Mouse (Mus musculus) forebrain, embryonic 10.5 days (tissue): ENCODE measurements around the gene Tnk2. TPM values are rescaled to one million over a fixed set of nuclear protein-coding genes. Genes with fewer than 3 reads are reported as not detected.

Experiments used
- DNase-seq: peaks from one replicate; pipeline ENCODE4 v3.0.0-alpha.2; 2017; ENCODE audit warnings: low spot score; ENCODE audit errors: extremely low spot score
- H3K27ac ChIP-seq: fragments of 300-500 bp; sonication (generic); 2 replicates; pipeline ENCODE4 v1.5.1; 2016; ENCODE audit warnings: mild to moderate bottlenecking
- H3K27me3 ChIP-seq: fragments of 300-500 bp; sonication (generic); 2 replicates; pipeline ENCODE4 v1.6.1; 2016; ENCODE audit warnings: mild to moderate bottlenecking; ENCODE audit not compliant: poor library complexity, severe bottlenecking
- H3K36me3 ChIP-seq: fragments of 300-500 bp; sonication (generic); replicated peaks from 2 replicates; pipeline ENCODE4 v1.6.1; 2016; ENCODE audit warnings: mild to moderate bottlenecking, moderate library complexity
- H3K4me1 ChIP-seq: fragments of 300-500 bp; sonication (generic); 2 replicates; pipeline ENCODE4 v1.6.1; 2016
- H3K4me3 ChIP-seq: fragments of 300-500 bp; sonication (generic); 2 replicates; pipeline ENCODE4 v1.5.1; 2016; ENCODE audit warnings: mild to moderate bottlenecking, moderate library complexity
- H3K9me3 ChIP-seq: fragments of 300-500 bp; sonication (generic); 2 replicates; pipeline ENCODE4 v1.6.1; 2016; ENCODE audit warnings: mild to moderate bottlenecking, moderate library complexity
- WGBS: fragments of 180-500 bp; shearing (Covaris S2); methylation state at CpG from one replicate; pipeline ENCODE4 v1.1.7; 2016; 5-methylcytosine and 5-hydroxymethylcytosine counted together
- polyA plus RNA-seq: library from polyadenylated mRNA; unstranded; fragments of >200 nt; fragmentation: Nextera tagmentation; extraction: Ambion mirVana; gene quantifications from 2 replicates; pipeline ENCODE4 v1.2.1, GENCODE M21; 2016

Gene Tnk2
- polyA plus RNA-seq, 1 experiment from 2014 or later: 10.1 TPM

DNA sequence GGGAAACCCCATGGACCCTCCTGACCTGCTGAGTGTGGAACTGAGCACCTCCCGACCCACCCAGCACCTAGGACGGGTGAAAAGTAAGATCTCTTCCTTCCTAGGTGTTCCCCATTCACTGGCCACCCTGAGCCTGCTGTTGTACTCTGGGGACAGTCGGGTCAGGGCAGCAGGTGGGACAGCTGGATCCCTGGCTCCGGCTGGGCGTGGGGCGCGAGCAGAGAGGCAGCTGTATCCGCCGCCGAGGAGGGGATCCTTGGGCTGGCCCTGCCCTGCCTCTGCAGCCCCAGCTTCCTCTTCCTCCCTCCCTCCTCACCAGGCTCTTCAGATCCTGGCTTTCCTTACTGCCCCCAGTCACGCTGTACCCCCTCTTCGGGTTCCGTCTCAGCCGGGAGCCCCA, 34.2 kb downstream of the Tnk2 start:
- DNase-seq: no peak
- WGBS: 75% methylated on average over 14 of the region's 14 CpGs
- H3K27ac ChIP-seq: no peak overlapping the region

DNA sequence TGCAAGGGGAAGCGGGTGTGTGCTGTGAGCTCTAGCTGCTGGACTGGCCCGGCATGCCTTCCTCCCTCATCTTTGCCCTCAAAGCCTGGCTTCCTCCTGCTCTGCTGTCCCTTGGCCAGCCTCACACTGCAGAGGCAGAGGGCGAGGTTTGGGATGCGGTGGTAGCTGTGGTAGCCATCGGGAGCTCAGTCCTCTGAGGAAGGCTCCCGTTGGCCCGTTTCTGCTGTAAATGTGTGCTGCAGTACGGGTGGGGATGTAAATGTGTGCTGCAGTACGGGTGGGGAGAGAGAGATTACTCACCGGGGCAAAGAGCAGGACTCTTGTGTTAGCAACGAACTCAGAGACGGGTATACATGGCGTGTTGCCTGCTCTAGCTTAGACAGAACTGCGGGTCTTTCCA, 35.1 kb downstream of the Tnk2 start:
- Histone ChIP-seq H3K4me3 (no peak overlapping the region), H3K27ac (no peak overlapping the region), H3K9me3 (no peaks in the 10 kb centered on the region), H3K4me1 (0 out of 2 replicates have a peak, but pooled peaks cover 3% of the 10 kb centered on the region), H3K27me3 (no peaks in the 10 kb centered on the region), H3K36me3 (peaks cover 90% of the 10 kb centered on the region)
- DNase-seq: no peak
- WGBS: 90% methylated on average over 14 of the region's 14 CpGs

More for the DNA sequence above, 34.2 kb downstream of the Tnk2 start:
- no peak overlapping the region for H3K4me3 ChIP-seq
- H3K27me3 ChIP-seq: no peaks in the 10 kb centered on the region
- peaks cover 93% of the 10 kb centered on the region for H3K36me3 ChIP-seq
- 0 out of 2 replicates have a peak, but pooled peaks cover 3% of the 10 kb centered on the region for H3K4me1 ChIP-seq
- H3K9me3 ChIP-seq: no peaks in the 10 kb centered on the region

DNA sequence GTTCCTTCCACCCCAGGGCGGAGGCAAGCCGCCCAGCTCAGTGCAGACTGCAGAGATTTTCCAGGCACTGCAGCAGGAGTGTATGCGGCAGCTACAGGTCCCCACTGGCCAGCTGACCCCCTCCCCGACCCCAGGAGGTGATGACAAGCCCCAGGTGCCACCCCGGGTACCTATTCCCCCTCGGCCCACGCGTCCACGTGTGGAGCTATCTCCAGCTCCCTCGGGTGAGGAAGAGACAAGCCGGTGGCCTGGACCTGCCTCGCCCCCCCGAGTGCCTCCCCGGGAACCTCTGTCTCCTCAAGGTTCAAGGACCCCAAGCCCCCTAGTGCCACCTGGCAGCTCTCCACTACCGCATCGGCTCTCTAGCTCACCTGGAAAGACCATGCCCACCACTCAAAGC, 36.3 kb downstream of the Tnk2 start:
- no peaks in the 10 kb centered on the region for H3K9me3 ChIP-seq
- H3K4me3 ChIP-seq: no peak overlapping the region
- H3K27ac ChIP-seq: no peak overlapping the region
- no peaks in the 10 kb centered on the region for H3K27me3 ChIP-seq
- H3K36me3 ChIP-seq: peaks cover 79% of the 10 kb centered on the region
- H3K4me1 ChIP-seq: 0 out of 2 replicates have a peak, but pooled peaks cover 3% of the 10 kb centered on the region
- DNase-seq: no peak
- 92% methylated on average over 16 of the region's 16 CpGs for WGBS

DNA sequence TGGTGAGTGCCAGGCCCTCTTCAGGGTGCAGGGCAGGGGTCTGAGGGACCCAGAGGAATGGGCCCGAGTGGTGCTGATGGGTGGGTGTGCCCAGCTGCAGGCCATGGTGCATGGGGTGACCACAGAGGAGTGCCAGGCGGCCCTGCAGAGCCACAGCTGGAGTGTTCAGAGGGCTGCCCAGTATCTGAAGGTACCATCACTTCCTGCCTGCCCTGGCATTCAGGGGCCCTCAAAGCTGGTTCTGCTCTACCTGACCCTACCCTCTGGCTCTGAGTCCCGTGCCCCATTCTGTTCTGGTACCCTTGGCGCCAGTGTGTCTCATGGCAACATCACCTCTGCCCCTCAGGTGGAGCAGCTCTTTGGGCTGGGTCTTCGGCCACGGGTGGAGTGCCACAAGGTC, 37.1 kb downstream of the Tnk2 start:
- Histone ChIP-seq H3K4me3 (no peak overlapping the region), H3K36me3 (peaks cover 70% of the 10 kb centered on the region), H3K27ac (0 out of 2 replicates have a peak overlapping the region, but pooled peaks have one; percentile 1), H3K4me1 (0 out of 2 replicates have a peak, but pooled peaks cover 3% of the 10 kb centered on the region), H3K9me3 (no peaks in the 10 kb centered on the region), H3K27me3 (no peaks in the 10 kb centered on the region)
- no peak for DNase-seq
- WGBS: 93% methylated on average over 6 of the region's 6 CpGs

DNA sequence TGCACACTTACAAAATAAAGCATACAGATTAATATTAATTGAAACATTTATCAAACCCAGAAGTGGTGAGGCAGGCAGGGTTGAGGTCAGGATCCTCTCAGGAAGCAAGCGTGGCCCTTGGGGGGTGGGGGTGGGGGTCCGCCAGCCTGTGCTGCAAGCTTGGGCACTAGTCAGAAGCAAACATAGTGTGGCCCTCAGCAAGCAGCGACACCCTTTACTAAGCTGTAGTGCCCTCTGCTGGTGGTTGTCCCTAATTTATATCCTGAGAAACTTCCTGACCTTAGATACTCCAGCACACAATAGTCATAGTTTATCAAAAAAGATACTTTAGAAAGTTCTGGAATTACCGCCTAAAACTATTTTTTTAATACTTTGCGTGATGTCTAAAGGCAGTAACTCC, 38.5 kb downstream of the Tnk2 start:
- no peak overlapping the region for H3K4me3 ChIP-seq
- H3K36me3 ChIP-seq: peaks cover 56% of the 10 kb centered on the region
- H3K9me3 ChIP-seq: no peaks in the 10 kb centered on the region
- no peaks in the 10 kb centered on the region; the same call in 1 of the 2 replicates for H3K4me1 ChIP-seq
- no peaks in the 10 kb centered on the region for H3K27me3 ChIP-seq
- WGBS: 36% methylated on average over 5 of the region's 5 CpGs
- peak; percentile 48 for DNase-seq
- no peak overlapping the region for H3K27ac ChIP-seq

DNA sequence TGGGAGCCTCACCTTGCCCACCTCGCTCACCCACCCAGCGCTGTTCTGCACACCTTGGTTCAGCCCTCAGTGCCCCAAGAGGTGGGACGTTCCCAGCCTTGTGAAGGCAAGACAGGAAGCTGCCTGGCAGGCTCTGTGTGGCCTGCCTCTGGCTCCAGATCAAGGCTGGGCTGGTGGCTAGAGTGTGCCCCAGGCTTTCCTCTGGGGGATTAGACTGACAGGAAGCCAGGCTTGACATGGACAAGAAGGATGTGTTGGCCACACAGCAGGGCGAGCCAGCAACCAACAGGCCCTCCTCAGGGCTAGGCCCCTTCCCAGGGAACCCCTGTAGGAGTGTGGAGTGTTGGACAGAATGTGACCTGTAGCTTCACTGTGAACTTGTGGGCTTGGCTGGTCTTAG, 39.2 kb downstream of the Tnk2 start:
- Histone ChIP-seq H3K27me3 (no peaks in the 10 kb centered on the region), H3K27ac (0 out of 2 replicates have a peak overlapping the region, but pooled peaks have one; percentile 15), H3K36me3 (peaks cover 50% of the 10 kb centered on the region), H3K4me1 (no peaks in the 10 kb centered on the region; the same call in 1 of the 2 replicates), H3K4me3 (no peak overlapping the region), H3K9me3 (no peaks in the 10 kb centered on the region)
- 89% methylated on average over 4 of the region's 4 CpGs for WGBS
- no peak for DNase-seq

DNA sequence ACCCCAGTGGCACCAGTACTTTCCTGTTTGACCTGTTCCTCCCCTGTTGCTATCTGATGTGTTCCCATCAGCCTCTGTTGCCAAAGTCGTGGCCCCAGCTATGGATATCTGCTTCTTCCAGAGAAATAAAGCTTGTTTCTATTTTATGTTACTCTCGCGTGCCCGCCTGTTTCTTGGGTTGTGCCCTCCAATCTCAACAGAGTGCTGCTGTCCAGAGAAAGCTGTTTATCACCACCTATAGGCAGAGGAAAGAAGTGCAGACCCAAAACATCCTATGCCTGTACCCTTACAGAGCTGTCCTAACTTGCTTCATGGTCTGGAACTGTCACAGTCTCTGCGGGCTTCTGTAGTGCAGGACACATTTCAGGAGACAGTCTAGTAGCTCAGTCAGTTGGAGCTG, 39.7 kb downstream of the Tnk2 start:
- Histone ChIP-seq H3K27me3 (no peaks in the 10 kb centered on the region), H3K4me3 (no peak overlapping the region), H3K9me3 (no peaks in the 10 kb centered on the region), H3K4me1 (no peaks in the 10 kb centered on the region; the same call in 1 of the 2 replicates), H3K36me3 (peaks cover 45% of the 10 kb centered on the region), H3K27ac (no peak overlapping the region)
- DNase-seq: no peak
- 63% methylated on average over 5 of the region's 5 CpGs for WGBS

DNA sequence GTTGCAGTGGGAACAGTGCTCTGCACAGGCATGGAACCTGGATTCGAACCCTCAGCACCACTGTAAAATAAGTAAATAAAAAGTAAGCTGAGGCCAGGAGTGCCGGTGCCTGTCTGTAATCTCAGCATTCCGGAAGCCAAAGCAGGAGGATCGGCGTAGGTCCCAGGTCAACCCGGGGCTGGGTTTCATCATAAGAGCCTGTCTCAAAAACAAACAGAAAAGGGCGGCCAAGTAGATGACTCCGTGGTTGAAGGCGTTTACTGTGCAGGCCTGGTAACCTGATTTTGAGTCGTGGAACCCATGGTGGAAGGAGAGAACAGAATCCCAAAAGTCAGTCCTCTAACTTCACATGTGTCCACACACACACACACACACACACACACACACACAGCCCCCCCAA, 41.7 kb downstream of the Tnk2 start:
- Histone ChIP-seq H3K27me3 (no peaks in the 10 kb centered on the region), H3K27ac (no peak overlapping the region), H3K9me3 (no peaks in the 10 kb centered on the region), H3K36me3 (peaks cover 24% of the 10 kb centered on the region), H3K4me3 (no peak overlapping the region), H3K4me1 (no peaks in the 10 kb centered on the region; the same call in 1 of the 2 replicates)
- no peak for DNase-seq
- WGBS: 84% methylated on average over 10 of the region's 10 CpGs

DNA sequence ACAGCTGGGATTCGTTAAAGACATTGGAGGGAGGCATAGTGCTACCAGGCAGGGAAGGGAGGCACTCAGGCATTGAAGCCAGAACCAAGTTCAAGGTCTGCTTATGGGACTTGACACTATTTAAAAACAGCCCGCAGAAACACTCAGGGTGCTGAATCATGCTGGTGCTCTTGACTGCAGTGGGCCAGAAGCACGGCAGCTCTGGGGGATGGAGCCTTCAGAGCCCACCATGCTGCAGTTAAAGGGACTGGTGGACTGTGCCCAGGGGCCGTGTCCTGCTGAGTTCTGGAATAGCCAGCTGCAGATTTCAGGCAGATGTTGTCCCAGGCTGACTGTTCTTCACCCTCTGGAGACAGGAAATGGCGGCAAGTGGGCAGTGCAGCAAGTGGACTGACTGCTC, 42.3 kb downstream of the Tnk2 start:
- no peak for DNase-seq
- Histone ChIP-seq H3K4me1 (no peaks in the 10 kb centered on the region; the same call in 1 of the 2 replicates), H3K9me3 (no peaks in the 10 kb centered on the region), H3K27me3 (no peaks in the 10 kb centered on the region), H3K4me3 (no peak overlapping the region), H3K27ac (no peak overlapping the region), H3K36me3 (peaks cover 18% of the 10 kb centered on the region)
- WGBS: 64% methylated on average over 5 of the region's 5 CpGs

DNA sequence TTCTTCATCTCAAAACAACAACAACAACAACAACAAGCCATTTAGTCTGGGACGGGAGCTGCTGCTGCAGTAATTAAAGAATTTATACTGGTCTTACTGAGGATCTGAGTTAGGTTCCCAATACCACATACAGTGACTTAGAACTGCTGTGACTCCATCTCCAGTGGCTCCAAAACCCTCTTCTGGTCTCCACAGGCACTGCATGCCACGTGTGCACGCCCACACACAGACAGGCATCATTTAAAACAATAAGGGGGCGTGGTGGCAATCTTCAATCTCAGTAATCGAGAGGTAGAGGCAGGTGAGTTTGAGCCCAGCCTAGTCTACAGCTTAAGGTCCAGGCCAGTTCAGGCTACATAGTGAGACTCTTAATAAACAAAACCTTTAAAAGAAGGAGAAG, 43.5 kb downstream of the Tnk2 start:
- Histone ChIP-seq H3K27ac (no peak overlapping the region), H3K36me3 (peaks cover 11% of the 10 kb centered on the region), H3K9me3 (no peaks in the 10 kb centered on the region), H3K27me3 (no peaks in the 10 kb centered on the region), H3K4me3 (no peak overlapping the region), H3K4me1 (no peaks in the 10 kb centered on the region; the same call in 1 of the 2 replicates)
- WGBS: 79% methylated on average over 5 of the region's 5 CpGs
- DNase-seq: no peak

DNA sequence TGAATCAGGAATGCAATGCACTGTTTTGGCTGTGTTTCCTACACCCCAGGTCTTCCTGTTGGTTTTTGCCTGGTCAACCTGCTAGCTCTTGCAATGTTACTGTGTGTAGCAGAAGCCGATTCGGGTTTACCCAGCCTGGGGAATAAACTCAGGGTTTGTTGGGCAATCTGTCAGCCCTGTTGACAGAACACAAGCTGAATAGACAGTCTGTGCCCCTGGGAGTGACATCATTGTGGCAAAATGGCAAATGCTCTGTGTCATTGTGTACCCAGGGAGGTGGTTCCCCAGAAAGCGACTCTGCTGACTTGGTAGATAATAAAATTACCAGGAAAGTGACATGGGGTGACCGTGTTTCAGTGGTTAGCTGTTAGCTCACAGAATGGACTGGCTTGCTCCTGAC, 45.1 kb downstream of the Tnk2 start:
- no peak overlapping the region for H3K4me3 ChIP-seq
- WGBS: 83% methylated on average over 4 of the region's 4 CpGs
- no peaks in the 10 kb centered on the region; the same call in 1 of the 2 replicates for H3K4me1 ChIP-seq
- DNase-seq: no peak
- no peak overlapping the region for H3K27ac ChIP-seq
- no peaks in the 10 kb centered on the region for H3K36me3 ChIP-seq
- H3K9me3 ChIP-seq: no peaks in the 10 kb centered on the region
- no peaks in the 10 kb centered on the region for H3K27me3 ChIP-seq

DNA sequence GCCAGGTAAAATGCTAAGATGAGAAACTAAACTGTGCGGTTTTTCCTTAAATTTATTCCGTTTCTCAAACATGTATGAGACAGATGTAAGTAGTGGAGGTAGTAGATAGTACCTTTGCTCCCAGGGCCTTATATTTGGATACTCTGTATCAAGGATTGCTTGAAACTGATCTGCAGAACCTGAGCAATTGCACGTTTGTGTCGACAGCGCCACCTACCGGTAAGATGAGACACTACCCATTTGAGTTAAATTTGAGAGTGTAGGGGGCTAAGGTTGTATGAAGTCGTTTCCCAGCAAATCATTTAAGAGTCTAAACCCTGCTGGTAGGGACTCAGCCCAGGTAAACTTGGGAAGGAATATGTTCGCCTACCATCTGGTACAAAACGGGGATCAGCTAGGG, 45.8 kb downstream of the Tnk2 start:
- 4% methylated on average over 9 of the region's 9 CpGs for WGBS
- H3K4me3 ChIP-seq: no peak overlapping the region
- no peak overlapping the region for H3K27ac ChIP-seq
- H3K9me3 ChIP-seq: no peaks in the 10 kb centered on the region
- no peaks in the 10 kb centered on the region; the same call in 1 of the 2 replicates for H3K4me1 ChIP-seq
- peak; percentile 75 for DNase-seq
- no peaks in the 10 kb centered on the region for H3K27me3 ChIP-seq
- no peaks in the 10 kb centered on the region for H3K36me3 ChIP-seq

DNA sequence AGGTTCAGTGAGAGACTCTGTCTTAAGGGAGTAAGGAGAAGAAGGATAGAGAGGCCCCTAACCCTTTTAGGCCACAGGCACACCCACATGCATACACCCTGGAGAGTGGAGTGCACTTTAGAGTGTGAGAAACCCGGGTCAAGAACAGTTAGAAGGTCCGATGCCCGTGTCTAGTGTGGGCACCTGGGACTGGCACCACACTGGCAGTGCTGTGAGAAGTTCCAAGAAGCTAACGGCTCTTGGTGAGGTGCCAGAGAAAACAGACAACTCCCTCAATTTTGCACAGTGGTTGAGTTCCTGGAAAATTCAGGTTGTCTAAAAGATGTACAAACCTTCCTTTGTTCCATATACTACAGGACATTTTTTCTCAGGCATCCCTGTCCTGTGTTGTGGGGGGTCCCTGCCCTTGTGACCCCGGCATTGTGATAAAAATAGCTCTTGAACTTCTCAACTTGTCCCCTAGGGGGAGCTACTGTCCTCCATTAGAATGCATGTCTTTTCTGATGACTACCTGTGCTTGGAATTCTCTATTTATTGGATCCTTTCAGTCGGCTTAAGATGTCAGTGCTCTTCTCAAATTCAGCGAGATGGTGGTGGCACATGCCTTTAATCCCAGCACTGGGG, 53.3 kb downstream of the Tnk2 start:
- no peaks in the 10 kb centered on the region for H3K9me3 ChIP-seq
- H3K27ac ChIP-seq: no peak overlapping the region
- 56% methylated on average over 7 of the region's 7 CpGs for WGBS
- no peaks in the 10 kb centered on the region for H3K4me1 ChIP-seq
- no peak overlapping the region for H3K4me3 ChIP-seq
- no peaks in the 10 kb centered on the region for H3K36me3 ChIP-seq
- no peak for DNase-seq
- no peaks in the 10 kb centered on the region for H3K27me3 ChIP-seq
